Mouse (Mus musculus): Measurements from ENCODE around the gene Shoc2. TPM values are rescaled to one million over a fixed set of nuclear protein-coding genes. Genes with fewer than 3 reads are reported as not detected.

The Shoc2 gene
- total RNA-seq (2023): 49.7 TPM

GRCm38 (mm10) chr19:53943802-53944785, at the start of gene Shoc2, which contains the start of gene Bbip1:
Gene Shoc2 (plus strand): TSS chr19:53944306.
Gene Bbip1 (minus strand): TSS chr19:53944627.

GRCm38 (mm10) chr19:54043851-54044250, 99.7 kb downstream of the Shoc2 start, which contains the start of gene Adra2a:
Gene Adra2a (plus strand): TSS chr19:54044151.

Other genes with a start within 250 kb of the Shoc2 start
- 417 TPM for gene Pdcd4, start 52.1 kb upstream of the Shoc2 start, total RNA-seq (2023)
- gene Bbip1, start 321 bp downstream of the Shoc2 start, total RNA-seq (2023): 32.5 TPM
- gene Adra2a, start 99.8 kb downstream of the Shoc2 start, total RNA-seq (2023): 1.8 TPM

Data from CD8-positive naive resting alpha-beta T cell, adult 57 days (primary cell).